In genomic region chr2:4849449-4849848, GRCm38 (mm10) we compare ENCODE assay signal across 9 mouse cellular contexts.
"Had no signal": no experiment of that assay in that cellular context is flagged by ENCODE, and none has a peak within 500 bp of the region (broad histone marks: within the 10 kb centered on the region; RNA-seq: fewer than 3 reads in every experiment).

No protein-coding gene starts in this region.

- DNase-seq: kidney, postnatal 10 days; liver; lung, adult 18-20 months; lung, postnatal 10 days; lung, postnatal 36 days; retina, postnatal 1 day; right cerebral cortex, postnatal 25 days; spleen, adult 18-20 months; thymus, postnatal 25 days had no signal
